Mouse (Mus musculus): ENCODE measurements around the gene Cep170. TPM values are rescaled to one million over a fixed set of nuclear protein-coding genes. Genes with fewer than 3 reads are reported as not detected.
A peak's percentile ranks its signal among the peaks of the same experiment; 100 is the strongest.
"Not testable (repeated sequence)": the region's sequence is repeated elsewhere in the genome, so short reads cannot be mapped to it uniquely, and the experiment has no call there.

The Cep170 gene
- 24.6 and 25.1 TPM in 2 replicates for polyA plus RNA-seq (2016; fragmentation: Nextera tagmentation; extraction: Ambion mirVana)

DNA sequence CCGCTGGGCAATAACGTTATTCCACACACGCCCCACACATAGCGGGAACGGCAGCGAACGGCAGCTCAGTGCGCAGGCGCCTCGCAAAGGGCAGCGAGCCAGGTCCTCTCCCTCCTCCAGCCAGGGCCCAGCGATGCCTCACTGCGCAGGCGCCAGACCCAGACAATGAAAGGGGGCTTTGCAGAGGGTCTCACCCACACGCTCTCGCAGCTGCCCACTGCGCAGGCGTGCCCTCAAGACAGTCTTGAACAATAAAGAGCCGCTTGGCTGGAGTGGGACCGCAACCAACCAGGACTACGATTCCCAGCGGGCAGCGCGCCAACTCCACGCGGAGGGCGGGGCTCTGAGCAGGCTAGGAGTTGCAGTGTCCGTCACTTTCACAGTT is at the start of gene Cep170:
TSS of gene Cep170 (minus strand) at position 32 of the 385 bp plus-strand sequence.
- Histone ChIP-seq H3K9me3 (no peaks in the 10 kb centered on the region), H3K36me3 (no peaks in the 10 kb centered on the region), H3K4me3 (peak within 1 kb of the TSS; percentile 95), H3K27ac (peak within 1 kb of the TSS; percentile 98), H3K4me1 (peaks cover 12% of the 10 kb centered on the region), H3K27me3 (ENCODE audit: insufficient read depth, poor library complexity, severe bottlenecking) (no peaks in the 10 kb centered on the region)
- under 1% methylated on average over 28 of the region's 28 CpGs for WGBS
- peak; percentile 99 for DNase-seq (ENCODE audit: low spot score)

- DNase-seq (ENCODE audit: low spot score), result no peak
- Histone ChIP-seq H3K4me1 (no peaks in the 10 kb centered on the region), H3K4me3 (no peak overlapping the region), H3K36me3 (no peaks in the 10 kb centered on the region), H3K27me3 (ENCODE audit: insufficient read depth, poor library complexity, severe bottlenecking) (no peaks in the 10 kb centered on the region), H3K27ac (no peak overlapping the region), H3K9me3 (no peaks in the 10 kb centered on the region)
- 60% methylated on average over 9 of the region's 9 CpGs for WGBS
Observed at GRCm38 (mm10) chr1:176861981-176862644, 48.2 kb upstream of the Cep170 start.

- Histone ChIP-seq H3K9me3 (no peaks in the 10 kb centered on the region; the same call in 1 of the 2 replicates), H3K36me3 (peaks cover 29% of the 10 kb centered on the region), H3K4me3 (no peak overlapping the region), H3K4me1 (peaks cover 4% of the 10 kb centered on the region; the same call in 1 of the 2 replicates), H3K27me3 (ENCODE audit: insufficient read depth, poor library complexity, severe bottlenecking) (no peaks in the 10 kb centered on the region), H3K27ac (no peak overlapping the region)
- DNase-seq (ENCODE audit: low spot score), result no peak
- WGBS, result 91% methylated on average over 9 of the region's 9 CpGs
Observed at GRCm38 (mm10) chr1:176852813-176853590, 39.1 kb upstream of the Cep170 start.

DNA sequence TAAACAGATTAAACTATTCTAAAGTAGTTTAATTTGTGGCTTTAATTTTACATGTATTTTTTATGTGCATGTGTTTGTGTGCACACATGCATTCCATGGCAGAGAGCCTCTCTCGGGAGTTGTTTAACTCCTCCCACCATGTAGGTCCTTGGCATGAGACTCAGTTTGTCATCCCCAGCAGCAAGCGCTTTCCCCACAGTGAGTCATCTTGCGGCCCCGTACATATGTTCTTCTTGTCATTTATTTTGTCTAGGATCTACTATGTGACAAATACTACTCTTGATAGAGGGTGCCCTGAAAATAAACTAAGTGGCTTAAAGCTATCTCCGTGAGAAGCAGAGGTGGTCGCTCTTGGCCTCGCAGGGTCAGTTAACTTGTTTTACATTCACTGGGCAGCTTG is 37.5 kb upstream of the Cep170 start:
- Histone ChIP-seq H3K27me3 (ENCODE audit: insufficient read depth, poor library complexity, severe bottlenecking) (no peaks in the 10 kb centered on the region), H3K4me1 (peaks cover 4% of the 10 kb centered on the region; the same call in 1 of the 2 replicates), H3K27ac (no peak overlapping the region), H3K36me3 (peaks cover 29% of the 10 kb centered on the region), H3K9me3 (no peaks in the 10 kb centered on the region; the same call in 1 of the 2 replicates), H3K4me3 (no peak overlapping the region)
- no peak for DNase-seq (ENCODE audit: low spot score)
- WGBS, result 95% methylated on average over 7 of the region's 7 CpGs

- Histone ChIP-seq H3K27ac (no peak overlapping the region), H3K4me3 (no peak overlapping the region), H3K4me1 (peaks cover 4% of the 10 kb centered on the region; the same call in 1 of the 2 replicates), H3K9me3 (no peaks in the 10 kb centered on the region; the same call in 1 of the 2 replicates), H3K36me3 (peaks cover 37% of the 10 kb centered on the region), H3K27me3 (ENCODE audit: insufficient read depth, poor library complexity, severe bottlenecking) (no peaks in the 10 kb centered on the region)
- DNase-seq (ENCODE audit: low spot score), result no peak
- WGBS, result 92% methylated on average over 2 of the region's 2 CpGs
Observed at GRCm38 (mm10) chr1:176849377-176849776, 35.5 kb upstream of the Cep170 start.

DNA sequence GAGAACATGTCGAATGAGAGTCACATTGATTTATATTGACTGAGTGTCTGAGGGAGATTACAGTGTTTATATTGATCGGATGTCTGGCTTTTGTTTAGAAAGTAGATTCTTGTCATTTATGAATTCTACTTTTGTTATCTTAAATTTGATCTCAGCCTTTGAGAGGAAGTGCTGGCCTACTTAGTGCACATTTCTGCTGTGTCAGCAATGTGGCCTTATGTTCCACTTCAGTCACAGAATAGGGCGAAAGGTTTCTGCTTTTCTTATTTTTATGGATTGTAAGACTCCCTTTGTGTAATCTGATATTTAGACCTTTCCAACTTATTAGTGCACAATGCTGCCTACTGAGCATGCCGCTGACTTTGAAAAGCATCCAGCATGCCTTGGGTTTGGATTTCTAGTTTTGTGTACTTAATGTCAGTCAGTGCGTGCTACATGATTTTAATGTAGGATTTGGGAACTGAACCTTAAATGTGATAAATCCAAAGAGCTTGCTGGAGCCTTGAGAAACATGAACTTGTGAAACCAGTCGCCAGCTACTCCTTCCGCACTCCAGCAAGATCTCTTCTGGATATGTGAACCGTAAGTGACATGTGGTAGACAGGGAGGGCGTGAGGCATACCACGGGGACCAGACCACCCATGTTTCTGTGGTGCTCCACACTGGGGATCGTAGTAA is 34.9 kb upstream of the Cep170 start:
- H3K4me1 ChIP-seq, result peaks cover 4% of the 10 kb centered on the region; the same call in 1 of the 2 replicates
- no peak overlapping the region for H3K4me3 ChIP-seq
- 85% methylated on average over 11 of the region's 11 CpGs for WGBS
- H3K27ac ChIP-seq, result no peak overlapping the region
- DNase-seq (ENCODE audit: low spot score), result no peak
- H3K27me3 ChIP-seq (ENCODE audit: insufficient read depth, poor library complexity, severe bottlenecking), result no peaks in the 10 kb centered on the region
- peaks cover 37% of the 10 kb centered on the region for H3K36me3 ChIP-seq
- no peaks in the 10 kb centered on the region; the same call in 1 of the 2 replicates for H3K9me3 ChIP-seq

DNA sequence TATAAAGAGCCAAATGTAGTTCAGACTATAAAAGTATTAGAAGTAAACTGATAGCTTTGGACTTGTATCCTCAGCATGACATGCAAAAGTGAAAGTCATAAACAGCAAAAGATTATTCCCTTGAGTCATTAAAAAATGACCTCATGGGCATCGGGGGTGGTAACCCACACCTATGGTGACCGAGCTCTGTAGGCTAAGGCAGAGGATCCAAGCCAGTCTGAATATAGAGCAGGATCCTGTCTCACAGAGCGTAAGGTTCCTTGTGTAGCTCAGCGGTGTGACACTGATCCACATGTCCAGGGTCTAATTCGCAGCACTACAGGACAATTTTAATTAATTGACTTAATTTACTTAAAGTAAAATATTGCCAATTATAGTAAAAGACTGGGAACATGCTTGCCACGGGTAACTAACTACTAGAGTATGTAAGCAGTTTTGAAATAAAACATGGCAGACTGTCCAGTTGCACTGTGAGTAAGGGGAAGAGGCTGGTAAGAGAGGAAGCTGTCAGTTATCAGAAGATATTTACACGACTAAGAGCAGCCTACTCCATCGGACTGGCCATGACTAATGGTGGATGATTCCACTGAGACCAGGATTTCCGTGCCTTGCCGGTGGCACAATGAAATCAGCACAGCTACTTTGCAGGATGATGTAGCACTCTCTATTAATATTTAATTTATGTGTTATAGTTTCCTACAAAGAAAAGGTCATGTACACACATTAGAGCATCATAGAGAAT is 33.4 kb upstream of the Cep170 start:
- no peak overlapping the region for H3K27ac ChIP-seq
- no peak for DNase-seq (ENCODE audit: low spot score)
- H3K36me3 ChIP-seq, result peaks cover 25% of the 10 kb centered on the region; the same call in 1 of the 2 replicates
- H3K4me1 ChIP-seq, result peaks cover 4% of the 10 kb centered on the region; the same call in 1 of the 2 replicates
- H3K4me3 ChIP-seq, result no peak overlapping the region
- no peaks in the 10 kb centered on the region; the same call in 1 of the 2 replicates for H3K9me3 ChIP-seq
- WGBS, result 79% methylated on average over 10 of the region's 10 CpGs
- no peaks in the 10 kb centered on the region for H3K27me3 ChIP-seq (ENCODE audit: insufficient read depth, poor library complexity, severe bottlenecking)

DNA sequence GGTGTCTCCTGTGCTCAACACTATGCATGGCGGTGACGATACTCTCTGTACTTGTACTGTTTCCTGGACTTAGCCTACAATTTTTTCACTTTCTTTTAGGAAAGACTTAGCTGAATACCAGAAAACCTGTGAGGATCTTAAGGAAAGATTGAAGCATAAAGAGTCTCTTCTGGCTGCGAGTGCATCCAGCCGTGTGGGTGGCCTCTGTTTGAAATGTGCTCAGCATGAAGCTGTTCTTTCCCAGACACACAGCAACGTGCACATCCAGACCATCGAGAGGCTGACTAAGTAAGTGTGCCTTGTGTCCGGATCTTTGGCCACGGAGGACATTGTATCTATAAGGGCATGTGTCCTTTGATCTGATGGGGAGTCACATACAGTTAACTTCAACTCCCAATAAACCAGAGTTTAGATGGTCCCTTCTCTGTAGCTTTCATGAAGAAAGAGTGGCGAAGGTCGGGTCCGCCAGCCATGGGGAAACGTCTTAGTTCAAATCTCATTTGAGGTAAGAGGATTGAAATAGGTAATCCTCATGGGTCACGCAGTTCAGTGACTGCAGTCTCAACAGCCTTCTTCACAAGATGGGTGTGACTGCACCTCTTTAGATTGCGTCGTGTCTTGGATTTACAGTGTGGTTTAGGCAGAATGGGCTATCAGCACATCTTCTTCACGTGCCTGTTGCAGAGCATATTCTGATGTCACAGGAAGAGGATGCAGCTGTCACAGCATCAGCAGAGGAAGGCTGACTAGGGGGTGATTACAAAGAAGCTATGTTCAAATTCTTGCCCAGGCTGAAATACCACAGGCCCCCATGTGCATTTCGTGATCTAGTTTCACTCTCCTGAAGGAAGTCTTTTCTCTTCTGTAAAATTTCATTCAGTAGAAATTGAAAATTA is 31.5 kb upstream of the Cep170 start:
- Histone ChIP-seq H3K36me3 (0 out of 2 replicates have a peak, but pooled peaks cover 12% of the 10 kb centered on the region), H3K27me3 (ENCODE audit: insufficient read depth, poor library complexity, severe bottlenecking) (no peaks in the 10 kb centered on the region), H3K9me3 (no peaks in the 10 kb centered on the region), H3K27ac (no peak overlapping the region), H3K4me3 (no peak overlapping the region), H3K4me1 (peaks cover 4% of the 10 kb centered on the region; the same call in 1 of the 2 replicates)
- no peak for DNase-seq (ENCODE audit: low spot score)
- 78% methylated on average over 17 of the region's 17 CpGs for WGBS

DNA sequence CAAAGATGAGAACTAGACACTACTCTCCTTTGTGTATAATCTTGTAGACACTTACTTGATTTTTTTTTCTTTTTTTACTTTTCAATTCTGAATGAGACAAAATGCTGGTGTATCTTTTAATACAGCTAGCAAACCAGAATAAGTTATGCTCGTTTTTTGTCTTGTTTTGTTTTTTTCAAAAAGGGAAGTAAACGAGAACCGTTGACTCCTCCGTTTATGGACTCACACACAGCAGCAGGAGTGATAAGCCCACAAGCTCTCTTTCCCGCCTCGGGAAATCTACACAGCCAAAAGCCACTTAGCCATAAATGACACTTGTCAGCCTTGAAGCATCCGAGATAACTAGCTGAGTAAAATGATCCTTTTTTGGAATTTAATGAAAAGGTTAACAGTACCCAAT is 22.7 kb upstream of the Cep170 start:
- H3K4me1 ChIP-seq, result peaks cover 12% of the 10 kb centered on the region
- 29% methylated on average over 7 of the region's 7 CpGs for WGBS
- not testable (repeated sequence) for H3K36me3 ChIP-seq; H3K27me3 ChIP-seq (ENCODE audit: insufficient read depth, poor library complexity, severe bottlenecking); H3K9me3 ChIP-seq; DNase-seq (ENCODE audit: low spot score); H3K27ac ChIP-seq
- peak overlapping the region; percentile 31; the same call in 1 of the 2 replicates for H3K4me3 ChIP-seq

- Histone ChIP-seq H3K36me3 (no peaks in the 10 kb centered on the region), H3K4me1 (peaks cover 12% of the 10 kb centered on the region), H3K27me3 (ENCODE audit: insufficient read depth, poor library complexity, severe bottlenecking) (no peaks in the 10 kb centered on the region), H3K9me3 (no peaks in the 10 kb centered on the region), H3K27ac (peak overlapping the region; percentile 84), H3K4me3 (peak overlapping the region; percentile 73)
- peak; percentile 78 for DNase-seq (ENCODE audit: low spot score)
- 2% methylated on average over 41 of the region's 41 CpGs for WGBS
Observed at GRCm38 (mm10) chr1:176835501-176836294, 21.8 kb upstream of the Cep170 start.

GRCm38 (mm10) chr1:176834880-176835279 is 21.0 kb upstream of the Cep170 start:
- WGBS, result 36% methylated on average over 6 of the region's 6 CpGs
- peak overlapping the region; percentile 73 for H3K4me3 ChIP-seq

More at GRCm38 (mm10) chr1:176834880-176835279, 21.0 kb upstream of the Cep170 start:
- peak overlapping the region; percentile 30 for H3K27ac ChIP-seq
- no peaks in the 10 kb centered on the region for H3K27me3 ChIP-seq (ENCODE audit: insufficient read depth, poor library complexity, severe bottlenecking)
- DNase-seq (ENCODE audit: low spot score), result peak; percentile 76
- no peaks in the 10 kb centered on the region for H3K9me3 ChIP-seq
- H3K36me3 ChIP-seq, result no peaks in the 10 kb centered on the region
- H3K4me1 ChIP-seq, result peaks cover 12% of the 10 kb centered on the region
